Mouse (Mus musculus): ENCODE measurements at regions not wholly inside any gene's neighbourhood (a gene's known extent, or its start where the extent isn't known, plus 50 kb on each side); places are given as distances from the start of the nearest gene placed in this dataset.

DNA sequence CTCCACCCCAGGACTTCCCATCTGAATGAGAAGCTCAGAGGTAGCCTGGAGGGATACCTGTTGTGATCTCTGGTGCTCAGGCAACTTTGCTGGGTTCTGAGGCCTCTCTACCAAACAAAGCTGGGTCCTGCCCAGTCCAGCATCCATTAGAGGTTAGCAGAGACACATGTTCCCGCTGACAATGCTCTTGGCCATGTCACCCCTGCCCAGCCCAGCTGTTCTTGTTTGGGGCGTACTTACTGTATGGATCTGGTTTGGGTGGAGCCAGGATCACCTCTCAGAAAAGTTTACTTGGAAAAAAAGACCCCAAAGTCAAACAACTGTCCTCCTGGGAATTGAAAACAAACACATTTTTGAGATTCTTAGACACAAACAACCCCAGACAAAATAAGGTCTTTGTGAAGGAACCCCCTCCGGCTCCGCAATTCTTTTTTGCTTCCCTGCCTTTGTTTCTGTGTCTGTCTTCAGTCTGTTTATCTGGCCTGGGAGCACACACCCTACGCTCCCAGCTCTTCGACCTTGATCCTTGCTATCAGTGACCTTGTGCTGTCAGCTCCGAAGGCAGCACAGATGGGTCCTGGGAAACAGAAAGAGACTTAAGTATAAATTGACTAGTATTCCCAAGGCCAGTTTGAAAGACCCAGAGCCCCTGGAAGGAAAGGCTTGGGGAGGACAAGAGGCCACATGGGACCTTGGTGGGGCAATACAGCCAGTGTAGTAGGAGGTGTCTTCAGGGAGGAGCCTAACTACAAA lies 68.1 kb upstream of the Serp2 start:
- no peak for TF ChIP-seq CTCF (IDR thresholded peaks at IDR 0.05; ENCODE audit: low read depth, low read length)
- TF ChIP-seq EP300 (IDR thresholded peaks at IDR 0.05; ENCODE audit: insufficient read depth, low read depth, low read length), result peak; percentile 95

Measured in ES-Bruce4 (cell line).